In genomic region chr11:84707772-84708171, GRCm38 (mm10) we compare ENCODE assay signal across 10 mouse cellular contexts.
A peak's percentile ranks its signal among the peaks of the same experiment; 100 is the strongest.
DNase-seq lines count a peak whose midpoint lies in the region; ATAC-seq and TF ChIP-seq lines count a peak whose summit lies in the region.
"Had no signal": no experiment of that assay in that cellular context is flagged by ENCODE, and none has a peak within 500 bp of the region (broad histone marks: within the 10 kb centered on the region; RNA-seq: fewer than 3 reads in every experiment).

No protein-coding gene starts in this region.

- TF ChIP-seq POLR2A in brain, embryonic 14.5 days (IDR thresholded peaks at IDR 0.05; ENCODE audit: borderline replicate concordance, extremely low read depth, insufficient read depth, insufficient read length, poor library complexity, severe bottlenecking): no peak

- ATAC-seq in limb, embryonic 13.5 days (ENCODE audit: low FRiP score, low read depth): no peak

- no peak overlapping the region for H3K27ac ChIP-seq in limb, embryonic 13.5 days
- H3K27ac ChIP-seq: heart, embryonic 13.5 days; kidney, postnatal 0 days had no signal

- H3K4me1 ChIP-seq in limb, embryonic 13.5 days: peaks cover 39% of the 10 kb centered on the region

- peak overlapping the region; percentile 33 for H3K4me2 ChIP-seq in limb, embryonic 13.5 days (replicated peaks)
- H3K4me2 ChIP-seq: heart, embryonic 13.5 days had no signal

- no peak overlapping the region for H3K9ac ChIP-seq in limb, embryonic 13.5 days
- H3K9ac ChIP-seq: heart, embryonic 13.5 days had no signal

- no peak overlapping the region for H3K4me3 ChIP-seq in limb, embryonic 13.5 days
- H3K4me3 ChIP-seq: heart, embryonic 13.5 days had no signal

- DNase-seq in kidney, postnatal 4 days: peak; percentile 43 to 55
- DNase-seq in kidney, adult 18-20 months: no peak
- DNase-seq in brain, embryonic 14.5 days (ENCODE audit: low read depth): peak; percentile 78
- peak; percentile 18 for DNase-seq in fat pad, adult 2 months (ENCODE audit: extremely low read depth, low read depth, low spot score)
- no peak for DNase-seq in c-Kit-positive CD71-positive TER-119-positive erythroid progenitor cells, embryonic 14.5 days (ENCODE audit: low spot score)
- no peak for DNase-seq in embryo, embryonic 9.5 days (ENCODE audit: extremely low spot score)
- no peak for DNase-seq in kidney, postnatal 25 days

- H3K27me3 ChIP-seq in limb, embryonic 13.5 days: peaks cover 67% of the 10 kb centered on the region

- no peaks in the 10 kb centered on the region for H3K9me3 ChIP-seq in limb, embryonic 13.5 days
- H3K9me3 ChIP-seq: heart, embryonic 13.5 days had no signal

- TF ChIP-seq CTCF in brain, embryonic 14.5 days (IDR thresholded peaks at IDR 0.05; ENCODE audit: borderline replicate concordance, extremely low read depth, insufficient read depth, insufficient read length): no peak

- 6% methylated on average over 10 of the region's 10 CpGs for WGBS in limb, embryonic 13.5 days

- H3K36me3 ChIP-seq in limb, embryonic 13.5 days: no peaks in the 10 kb centered on the region
- H3K36me3 ChIP-seq: heart, embryonic 13.5 days had no signal

Comparison
In these comparisons a context has a peak if more than half of its experiments do, and no peak if none do; other contexts are left out.
1. DNase-seq: peak in kidney, postnatal 4 days (2 of 2), brain, embryonic 14.5 days (single experiment) and fat pad, adult 2 months (single experiment); none in kidney, adult 18-20 months (single experiment), c-Kit-positive CD71-positive TER-119-positive erythroid progenitor cells, embryonic 14.5 days (single experiment), embryo, embryonic 9.5 days (single experiment) and kidney, postnatal 25 days (0 of 2).